Mouse (Mus musculus): ENCODE results near the gene Crabp2.
A peak's percentile ranks its signal among the peaks of the same experiment; 100 is the strongest.

Gene Crabp2

GRCm38 (mm10) chr3:87927452-87927851, 21.0 kb upstream of the Crabp2 start:
- no peak for DNase-seq (ENCODE audit: low spot score in 2 of 2)

GRCm38 (mm10) chr3:87929341-87930077, 19.0 kb upstream of the Crabp2 start:
- no peak for DNase-seq (ENCODE audit: low spot score in 2 of 2)

GRCm38 (mm10) chr3:87930078-87930795, 18.2 kb upstream of the Crabp2 start, which contains the start of the genes Isg20l2 and Rrnad1:
TSS of gene Isg20l2 (plus strand) at chr3:87930314.
TSS of gene Rrnad1 (minus strand) at chr3:87930717.
- peak; percentile 86 to 90 for DNase-seq (ENCODE audit: low spot score in 2 of 2)

GRCm38 (mm10) chr3:87934026-87934425, 14.4 kb upstream of the Crabp2 start:
- DNase-seq (ENCODE audit: low spot score in 2 of 2): no peak

GRCm38 (mm10) chr3:87934501-87934900, 14.0 kb upstream of the Crabp2 start:
- DNase-seq (ENCODE audit: low spot score in 2 of 2): no peak

- no peak for DNase-seq (ENCODE audit: low spot score in 2 of 2)
Observed at GRCm38 (mm10) chr3:87935201-87935600, 13.3 kb upstream of the Crabp2 start.

GRCm38 (mm10) chr3:87935776-87936175, 12.7 kb upstream of the Crabp2 start:
- DNase-seq (ENCODE audit: low spot score in 2 of 2): peak; percentile 31 to 63

GRCm38 (mm10) chr3:87940611-87941010, 7.9 kb upstream of the Crabp2 start:
- no peak for DNase-seq (ENCODE audit: low spot score in 2 of 2)

- DNase-seq (ENCODE audit: low spot score in 2 of 2): no peak
Observed at GRCm38 (mm10) chr3:87942471-87942870, 6.0 kb upstream of the Crabp2 start.

GRCm38 (mm10) chr3:87943586-87943985, 4.9 kb upstream of the Crabp2 start:
- no peak for DNase-seq (ENCODE audit: low spot score in 2 of 2)

- no peak for DNase-seq (ENCODE audit: low spot score in 2 of 2)
Observed at GRCm38 (mm10) chr3:87944838-87945600, 3.4 kb upstream of the Crabp2 start.

- no peak for DNase-seq (ENCODE audit: low spot score in 2 of 2)
Observed at GRCm38 (mm10) chr3:87945781-87946540, 2.5 kb upstream of the Crabp2 start.

GRCm38 (mm10) chr3:87946541-87946860, 2.0 kb upstream of the Crabp2 start:
- DNase-seq (ENCODE audit: low spot score in 2 of 2): no peak

GRCm38 (mm10) chr3:87947056-87947810, 1.2 kb upstream of the Crabp2 start:
- no peak for DNase-seq (ENCODE audit: low spot score in 2 of 2)

GRCm38 (mm10) chr3:87947811-87948199, 661 bp upstream of the Crabp2 start:
- no peak for DNase-seq (ENCODE audit: low spot score in 2 of 2)

GRCm38 (mm10) chr3:87949266-87949954, 944 bp downstream of the Crabp2 start:
- no peak for DNase-seq (ENCODE audit: low spot score in 2 of 2)

GRCm38 (mm10) chr3:87949955-87950515, 1.6 kb downstream of the Crabp2 start:
- no peak for DNase-seq (ENCODE audit: low spot score in 2 of 2)

- DNase-seq (ENCODE audit: low spot score in 2 of 2): no peak
Observed at GRCm38 (mm10) chr3:87951946-87952345, 3.5 kb downstream of the Crabp2 start.

GRCm38 (mm10) chr3:87952440-87952839, 4.0 kb downstream of the Crabp2 start:
- no peak for DNase-seq (ENCODE audit: low spot score in 2 of 2)

GRCm38 (mm10) chr3:87958056-87958455, 9.6 kb downstream of the Crabp2 start:
- DNase-seq (ENCODE audit: low spot score in 2 of 2): no peak

Measured in spleen, postnatal 14 days (tissue).